In genomic region chr2:172371258-172371657, GRCm38 (mm10) we compare ENCODE assay signal across 8 mouse cellular contexts. TPM values are rescaled to one million over a fixed set of nuclear protein-coding genes. Genes with fewer than 3 reads are reported as not detected.
A peak's percentile ranks its signal among the peaks of the same experiment; 100 is the strongest.
DNase-seq lines count a peak whose midpoint lies in the region; ATAC-seq and TF ChIP-seq lines count a peak whose summit lies in the region.

No protein-coding gene starts in this region.

- TF ChIP-seq CTCF in gastrocnemius, adult 2 months (IDR thresholded peaks at IDR 0.05) = no peak

- peak overlapping the region; percentile 82 for H3K4me2 ChIP-seq in liver, embryonic 12.5 days

- DNase-seq in gastrocnemius, adult 2 months = no peak
- DNase-seq in gastrocnemius, postnatal 4 days (ENCODE audit: low spot score in 2 of 2) = no peak
- peak; percentile 24 for DNase-seq in thymus, postnatal 0 days (ENCODE audit: low spot score)
- DNase-seq in thymus, postnatal 14 days = no peak
- no peak for DNase-seq in Muller cell, postnatal 12 days (ENCODE audit: inconsistent ontology term)
- no peak for DNase-seq in adrenal gland, postnatal 10 days
- no peak for DNase-seq in right cerebral cortex, postnatal 10 days (ENCODE audit: low spot score in 2 of 2)

- H3K4me1 ChIP-seq in liver, embryonic 12.5 days = peaks cover 51% of the 10 kb centered on the region

- intact Hi-C loops in gastrocnemius, adult 2 months (cut with DNase I) = loop anchor here (2.0 to 10.0 kb wide), 3 partner anchors 24 to 644 kb away; partner anchors contain the start of gene Rtf2

- no peaks in the 10 kb centered on the region for H3K27me3 ChIP-seq in liver, embryonic 12.5 days (replicated peaks)

- H3K9me3 ChIP-seq in liver, embryonic 12.5 days (replicated peaks) = no peaks in the 10 kb centered on the region

- peak overlapping the region; percentile 91 for H3K4me3 ChIP-seq in gastrocnemius, adult 2 months
- H3K4me3 ChIP-seq in liver, embryonic 12.5 days = peak overlapping the region; percentile 82

- no peak for ATAC-seq in liver, embryonic 12.5 days

- H3K36me3 ChIP-seq in liver, embryonic 12.5 days = peaks cover 71% of the 10 kb centered on the region

- under 1% methylated on average over 11 of the region's 11 CpGs for WGBS in liver, embryonic 12.5 days (ENCODE audit: insufficient replicate concordance)

- peak overlapping the region; percentile 98 for H3K27ac ChIP-seq in gastrocnemius, adult 2 months
- peak overlapping the region; percentile 84 for H3K27ac ChIP-seq in liver, embryonic 12.5 days

- peak overlapping the region; percentile 92 for H3K9ac ChIP-seq in liver, embryonic 12.5 days

RNA-seq across cellular contexts. Expression of gene Cstf1, which starts 0.8 kb away (rescaled TPM):
- 10 to 100 TPM; 17.0 to 20.6 TPM for total RNA-seq in gastrocnemius, adult 2 months (2021)
- 10 to 100 TPM; 27.0 to 29.9 TPM for total RNA-seq in gastrocnemius, postnatal 4 days (2021)
- 48.5 and 55.2 TPM in 2 replicates for polyA plus RNA-seq in thymus, postnatal 0 days (2015; fragmentation: Nextera tagmentation; extraction: Ambion mirVana)
- polyA plus RNA-seq in liver, embryonic 12.5 days (2016; fragmentation: Nextera tagmentation; extraction: Ambion mirVana) = 39.7 and 42.0 TPM in 2 replicates
- 10 to 100 TPM; 28.1 to 32.2 TPM for total RNA-seq in adrenal gland, postnatal 10 days (2021)

RNA-seq across cellular contexts. Expression of gene Aurka, which starts 0.9 kb away (rescaled TPM):
- total RNA-seq in gastrocnemius, adult 2 months (2021) = 1 to 10 TPM; 4.4 to 9.9 TPM
- total RNA-seq in gastrocnemius, postnatal 4 days (2021) = 10 to 100 TPM; 12.2 to 12.8 TPM
- polyA plus RNA-seq in thymus, postnatal 0 days (2015; fragmentation: Nextera tagmentation; extraction: Ambion mirVana) = 107 and 108 TPM in 2 replicates
- 173 and 177 TPM in 2 replicates for polyA plus RNA-seq in liver, embryonic 12.5 days (2016; fragmentation: Nextera tagmentation; extraction: Ambion mirVana)
- total RNA-seq in adrenal gland, postnatal 10 days (2021) = 10 to 100 TPM; 11.5 to 14.4 TPM

RNA-seq across cellular contexts. Expression of gene Cass4, which starts 22.3 kb away (rescaled TPM):
- under 1 TPM; 0.08 to 0.13 TPM for total RNA-seq in gastrocnemius, adult 2 months (2021)
- total RNA-seq in gastrocnemius, postnatal 4 days (2021) = 1 to 10 TPM in 1 of 2 experiments, under 1 TPM in 1; 0.62 to 1.1 TPM
- polyA plus RNA-seq in thymus, postnatal 0 days (2015; fragmentation: Nextera tagmentation; extraction: Ambion mirVana) = 2.3 and 2.4 TPM in 2 replicates
- polyA plus RNA-seq in liver, embryonic 12.5 days (2016; fragmentation: Nextera tagmentation; extraction: Ambion mirVana) = 1.1 and 1.4 TPM in 2 replicates
- under 1 TPM; 0.36 to 0.45 TPM for total RNA-seq in adrenal gland, postnatal 10 days (2021)

RNA-seq across cellular contexts. Expression of gene Fam210b, which starts 25.9 kb away (rescaled TPM):
- total RNA-seq in gastrocnemius, adult 2 months (2021) = 1 to 10 TPM; 5.0 to 6.4 TPM
- total RNA-seq in gastrocnemius, postnatal 4 days (2021) = 1 to 10 TPM; 4.3 to 4.6 TPM
- 4.9 and 5.1 TPM in 2 replicates for polyA plus RNA-seq in thymus, postnatal 0 days (2015; fragmentation: Nextera tagmentation; extraction: Ambion mirVana)
- 128 and 138 TPM in 2 replicates for polyA plus RNA-seq in liver, embryonic 12.5 days (2016; fragmentation: Nextera tagmentation; extraction: Ambion mirVana)
- total RNA-seq in adrenal gland, postnatal 10 days (2021) = 10 to 100 TPM; 24.2 to 39.4 TPM
